Mouse (Mus musculus): ENCODE data around the gene Fndc3b. TPM values are rescaled to one million over a fixed set of nuclear protein-coding genes. Genes with fewer than 3 reads are reported as not detected.
A peak's percentile ranks its signal among the peaks of the same experiment; 100 is the strongest.

The Fndc3b gene
- polyA plus RNA-seq, 1 experiment from 2014 or later = 153 TPM

DNA sequence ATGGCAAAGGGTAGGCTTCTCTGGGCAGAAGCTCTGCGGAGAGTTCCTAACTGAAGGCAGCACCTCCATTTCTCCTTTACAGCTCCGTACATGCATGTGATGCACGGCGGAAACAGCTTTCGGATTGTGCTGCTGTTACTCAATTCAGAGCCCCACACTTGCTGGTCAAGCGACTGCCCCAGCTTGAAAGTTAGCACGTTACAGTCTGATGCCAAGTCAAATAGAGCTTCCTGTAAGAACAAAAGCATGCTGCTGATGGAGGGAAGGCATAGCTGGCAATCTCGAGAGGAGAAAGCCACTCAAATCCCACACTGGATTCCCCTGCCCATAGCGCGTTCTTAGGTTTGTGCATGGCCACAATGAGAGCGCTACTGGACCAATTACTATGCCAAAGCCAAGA is 122.5 kb downstream of the Fndc3b start:
- in situ Hi-C loops (cut with MboI; ENCODE audit: low pct_unique_long_range_greater_than_20kb) = no loop called here
- ChIA-PET CTCF (interaction anchor here (1.1 kb wide), 1 partner anchor 13 kb away, joined by 3 read pairs; no protein-coding TSS in a partner anchor), POLR2A (interaction anchor here (0.6 kb wide), 1 partner anchor 107 kb away, joined by 4 read pairs; no protein-coding TSS in a partner anchor)
- TF ChIP-seq CTCF (IDR thresholded peaks at IDR 0.05) = no peak
- DNase-seq (ENCODE audit: low read depth, low spot score) = no peak
- no peaks in the 10 kb centered on the region for H3K27me3 ChIP-seq
- ATAC-seq = no peak

- TF ChIP-seq CTCF (IDR thresholded peaks at IDR 0.05) = no peak
- DNase-seq (ENCODE audit: low read depth, low spot score) (no peak), ATAC-seq (peak; percentile 89)
Observed at GRCm38 (mm10) chr3:27584607-27585605, 126.2 kb downstream of the Fndc3b start.

GRCm38 (mm10) chr3:27581931-27582840 is 128.9 kb downstream of the Fndc3b start:
- no peak for TF ChIP-seq CTCF (IDR thresholded peaks at IDR 0.05)
- no peaks in the 10 kb centered on the region for H3K27me3 ChIP-seq
- ChIA-PET POLR2A (no interaction called here), CTCF (interaction anchor here (0.9 to 2.4 kb wide), 5 partner anchors 8 to 67 kb away, joined by 3 to 12 read pairs (median 5); no protein-coding TSS in a partner anchor)
- in situ Hi-C loops (cut with MboI; ENCODE audit: low pct_unique_long_range_greater_than_20kb) = no loop called here
- no peak for ATAC-seq
- no peak for DNase-seq (ENCODE audit: low read depth, low spot score)

More at GRCm38 (mm10) chr3:27584607-27585605, 126.2 kb downstream of the Fndc3b start:
- CTCF ChIA-PET = interaction anchor here (0.7 to 2.6 kb wide), 12 partner anchors 9 to 279 kb away, joined by 3 to 10 read pairs (median 3); no protein-coding TSS in a partner anchor
- in situ Hi-C loops (cut with MboI; ENCODE audit: low pct_unique_long_range_greater_than_20kb) = no loop called here
- POLR2A ChIA-PET = interaction anchor here (1.0 to 1.7 kb wide), 4 partner anchors 22 to 48 kb away, joined by 3 to 4 read pairs (median 4); no protein-coding TSS in a partner anchor
- no peaks in the 10 kb centered on the region for H3K27me3 ChIP-seq

- in situ Hi-C loops (cut with MboI; ENCODE audit: low pct_unique_long_range_greater_than_20kb) = no loop called here
- no peak for TF ChIP-seq CTCF (IDR thresholded peaks at IDR 0.05)
- H3K27me3 ChIP-seq = no peaks in the 10 kb centered on the region
- ChIA-PET CTCF (interaction anchor here (1.3 to 2.4 kb wide), 4 partner anchors 9 to 68 kb away, joined by 4 to 12 read pairs (median 8); no protein-coding TSS in a partner anchor), POLR2A (interaction anchor here (0.7 kb wide), 1 partner anchor 103 kb away, joined by 4 read pairs; no protein-coding TSS in a partner anchor)
- DNase-seq (ENCODE audit: low read depth, low spot score) (no peak), ATAC-seq (no peak)
Observed at GRCm38 (mm10) chr3:27580956-27581355, 130.2 kb downstream of the Fndc3b start.

GRCm38 (mm10) chr3:27579894-27580613 is 131.1 kb downstream of the Fndc3b start:
- in situ Hi-C loops (cut with MboI; ENCODE audit: low pct_unique_long_range_greater_than_20kb) = no loop called here
- POLR2A ChIA-PET = no interaction called here
- CTCF ChIA-PET = interaction anchor here (2.1 to 2.4 kb wide), 3 partner anchors 8 to 14 kb away, joined by 5 to 12 read pairs (median 12); no protein-coding TSS in a partner anchor
- TF ChIP-seq CTCF (IDR thresholded peaks at IDR 0.05) = no peak
- no peaks in the 10 kb centered on the region for H3K27me3 ChIP-seq
- ATAC-seq = no peak
- no peak for DNase-seq (ENCODE audit: low read depth, low spot score)

DNA sequence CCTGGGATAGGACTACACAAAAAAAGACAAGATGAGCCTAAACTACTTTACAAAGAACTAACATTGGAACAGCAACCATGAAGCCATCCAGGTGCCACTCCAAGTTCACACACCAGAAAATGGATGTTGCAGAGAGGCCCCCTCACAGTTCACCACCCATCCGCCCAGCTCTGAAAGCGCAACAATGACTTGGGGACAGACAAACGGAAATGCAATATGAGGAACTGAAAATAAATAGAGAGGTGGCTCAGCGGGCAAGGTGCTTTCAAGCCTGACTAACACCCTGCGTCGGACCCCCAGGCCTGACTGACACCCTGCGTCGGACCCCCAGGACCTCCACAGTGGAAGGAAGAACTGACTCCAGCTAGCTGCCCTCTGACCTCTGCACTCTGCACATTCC is 131.9 kb downstream of the Fndc3b start:
- CTCF ChIA-PET = no interaction called here
- no peak for DNase-seq (ENCODE audit: low read depth, low spot score)
- in situ Hi-C loops (cut with MboI; ENCODE audit: low pct_unique_long_range_greater_than_20kb) = no loop called here
- no peak for TF ChIP-seq CTCF (IDR thresholded peaks at IDR 0.05)
- H3K27me3 ChIP-seq = no peaks in the 10 kb centered on the region
- POLR2A ChIA-PET = no interaction called here
- ATAC-seq = no peak

DNA sequence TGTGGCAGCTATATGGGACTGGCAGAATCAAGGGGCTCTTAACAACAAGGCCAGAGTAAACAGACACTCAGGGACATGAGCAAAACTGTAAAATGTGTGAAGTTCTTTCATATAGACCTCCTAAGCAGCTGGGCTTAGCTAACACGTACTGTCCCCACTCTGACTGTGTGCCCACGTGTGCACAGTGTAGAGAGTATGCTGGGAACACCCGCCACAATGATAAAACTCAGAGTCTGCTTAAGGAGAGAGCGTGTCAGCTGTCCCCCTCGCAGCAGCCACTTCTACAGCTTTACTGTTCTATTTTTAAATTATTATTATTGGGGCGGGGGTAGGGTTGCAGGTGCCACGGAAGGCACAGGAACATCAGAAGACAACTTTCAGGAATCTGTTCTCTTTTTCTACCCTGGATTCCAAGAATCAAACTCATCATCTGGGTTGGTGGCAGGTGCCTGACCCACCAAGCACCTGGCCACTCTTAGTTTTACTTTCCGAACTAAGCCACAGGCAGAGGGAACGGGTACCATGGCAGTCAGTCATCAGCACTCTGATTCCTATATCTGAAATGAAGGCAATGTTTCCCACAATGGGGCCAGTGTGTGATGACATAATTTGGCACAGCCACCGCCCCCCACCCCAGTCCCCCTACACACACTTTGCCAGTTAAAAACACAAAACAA is 133.6 kb downstream of the Fndc3b start:
- in situ Hi-C loops (cut with MboI; ENCODE audit: low pct_unique_long_range_greater_than_20kb) = no loop called here
- DNase-seq (ENCODE audit: low read depth, low spot score) = no peak

GRCm38 (mm10) chr3:27574241-27574640 is 136.9 kb downstream of the Fndc3b start:
- in situ Hi-C loops (cut with MboI; ENCODE audit: low pct_unique_long_range_greater_than_20kb) = no loop called here
- TF ChIP-seq CTCF (IDR thresholded peaks at IDR 0.05) = no peak
- ChIA-PET CTCF (no interaction called here), POLR2A (no interaction called here)
- no peaks in the 10 kb centered on the region for H3K27me3 ChIP-seq
- DNase-seq (ENCODE audit: low read depth, low spot score) (no peak), ATAC-seq (no peak)

More for the DNA sequence above, 133.6 kb downstream of the Fndc3b start:
- ChIA-PET POLR2A (no interaction called here), CTCF (interaction anchor here (1.4 kb wide), 1 partner anchor 9 kb away, joined by 4 read pairs; no protein-coding TSS in a partner anchor)
- no peaks in the 10 kb centered on the region for H3K27me3 ChIP-seq
- no peak for ATAC-seq
- TF ChIP-seq CTCF (IDR thresholded peaks at IDR 0.05) = no peak

- in situ Hi-C loops (cut with MboI; ENCODE audit: low pct_unique_long_range_greater_than_20kb) = no loop called here
- no peak for DNase-seq (ENCODE audit: low read depth, low spot score)
- no peak for ATAC-seq
- no peaks in the 10 kb centered on the region for H3K27me3 ChIP-seq
- ChIA-PET CTCF (interaction anchor here (1.2 to 3.0 kb wide), 2 partner anchors 8 to 12 kb away, joined by 3 to 12 read pairs; no protein-coding TSS in a partner anchor), POLR2A (no interaction called here)
- no peak for TF ChIP-seq CTCF (IDR thresholded peaks at IDR 0.05)
Observed at GRCm38 (mm10) chr3:27573458-27573857, 137.6 kb downstream of the Fndc3b start.

All from Patski (cell line).